Mouse (Mus musculus) megakaryocyte, embryonic 14.5 days (primary cell): ENCODE measurements around the gene Abhd6.

Experiments used
- FLI1 ChIP-seq: IDR thresholded peaks from 2 replicates; pipeline ENCODE4 v1.6.1; 2012; ENCODE audit warnings: low read length, inconsistent platforms, mixed read lengths
- GATA1 ChIP-seq: IDR thresholded peaks from 3 replicates; pipeline ENCODE4 v1.6.1; 2012; ENCODE audit warnings: mixed read lengths, low read length, inconsistent platforms, borderline replicate concordance

DNA sequence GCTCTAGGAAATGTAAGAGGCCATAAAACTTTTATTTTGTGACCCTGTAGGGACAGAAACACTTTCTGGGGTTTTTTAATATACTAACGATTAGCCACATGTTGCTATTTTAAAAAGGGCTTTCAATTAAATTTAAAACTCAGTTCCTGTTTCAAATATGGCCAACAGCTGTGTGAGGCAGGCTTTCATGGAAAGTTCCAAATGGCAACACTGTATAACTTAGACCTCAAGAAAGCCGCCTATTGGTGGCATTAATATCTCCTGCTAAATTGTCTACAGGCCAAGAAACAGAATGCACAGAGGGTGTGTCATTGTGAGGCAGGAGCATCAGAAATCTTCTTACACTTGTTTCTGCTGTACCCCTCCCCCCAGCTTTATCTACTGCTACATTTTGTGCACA, 4.8 kb downstream of the Abhd6 start:
- TF ChIP-seq FLI1 (no peak), GATA1 (no peak)
